Comparison of ENCODE assay signal across 8 mouse cellular contexts in the genomic region with DNA sequence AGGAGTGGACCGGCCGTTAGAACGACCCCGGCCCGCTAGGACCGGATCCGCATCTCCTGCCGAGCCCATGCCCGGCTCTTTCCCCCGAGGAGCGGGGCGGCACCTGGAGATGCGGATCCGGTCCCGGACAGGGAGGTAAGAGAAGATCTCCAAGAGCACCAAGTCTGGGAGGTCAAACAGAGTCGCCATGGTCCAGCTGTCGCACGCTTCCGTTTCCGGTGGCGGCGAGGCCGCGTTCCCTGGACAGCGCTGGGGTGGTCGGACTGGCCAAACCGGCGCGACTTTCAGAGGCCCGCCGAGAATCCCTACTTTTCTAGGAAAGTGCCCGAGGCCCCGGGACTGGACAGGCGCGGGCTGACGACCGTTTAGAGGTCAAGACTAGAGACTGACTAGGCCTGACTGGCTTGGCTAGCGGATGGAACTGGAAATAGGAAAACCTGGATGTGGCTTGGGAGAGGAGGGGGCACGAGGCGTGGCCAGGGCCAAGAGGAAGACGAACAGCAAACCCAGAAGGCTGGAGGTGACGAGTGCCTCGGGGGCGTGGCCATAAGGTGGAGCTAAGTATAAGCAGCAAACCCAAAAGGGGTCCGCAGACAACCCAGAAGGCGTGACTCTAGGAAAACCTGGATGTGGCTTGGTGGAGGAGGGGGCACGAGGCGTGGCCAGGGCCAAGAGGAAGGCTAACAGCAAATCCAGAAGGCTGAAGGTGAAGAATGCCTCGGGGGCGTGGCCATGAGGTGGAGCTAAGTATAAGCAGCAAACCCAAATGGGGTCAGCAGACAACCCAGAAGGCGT. TPM values are rescaled to one million over a fixed set of nuclear protein-coding genes. Genes with fewer than 3 reads are reported as not detected.
DNase-seq lines count a peak whose midpoint lies in the region.

Ubl5 (plus strand) TSS at position 778 of the 795 bp plus-strand sequence.

- H3K4me1 ChIP-seq in forebrain, embryonic 10.5 days = peaks cover 45% of the 10 kb centered on the region

- H3K4me3 ChIP-seq in forebrain, embryonic 10.5 days = peak within 1 kb of the TSS; percentile 86

- H3K27me3 ChIP-seq in forebrain, embryonic 10.5 days (ENCODE audit: poor library complexity, severe bottlenecking) = no peaks in the 10 kb centered on the region

- intact Hi-C loops in heart, postnatal 14 days (cut with DNase I) = loop anchor here (10.0 kb wide), 1 partner anchor 177 kb away; the partner anchor contains the start of gene Zfp26

- H3K36me3 ChIP-seq in forebrain, embryonic 10.5 days (replicated peaks) = peaks cover 36% of the 10 kb centered on the region

- WGBS in forebrain, embryonic 10.5 days = under 1% methylated on average over 51 of the region's 51 CpGs

- peak within 1 kb of the TSS; percentile 91 for H3K27ac ChIP-seq in forebrain, embryonic 10.5 days

- no peaks in the 10 kb centered on the region for H3K9me3 ChIP-seq in forebrain, embryonic 10.5 days

- DNase-seq in MN1 (ENCODE audit: low spot score) = peak; percentile 94
- peak; percentile 63 to 71 for DNase-seq in adrenal gland, postnatal 4 days (ENCODE audit: low spot score in 2 of 2)
- peak; percentile 95 for DNase-seq in forebrain, embryonic 10.5 days (ENCODE audit: extremely low spot score, low spot score)
- peak; percentile 80 to 87 for DNase-seq in heart, postnatal 14 days
- peak; percentile 96 to 98 for DNase-seq in kidney, postnatal 4 days
- peak; percentile 96 for DNase-seq in lung, postnatal 10 days
- DNase-seq in ovary, postnatal 14 days (ENCODE audit: low spot score) = peak; percentile 61
- DNase-seq in yolk sac, embryonic 10.5 days (ENCODE audit: low spot score) = peak; percentile 99

RNA-seq across cellular contexts. Expression of gene Ubl5, which starts in this region (rescaled TPM):
- 100 to 1,000 TPM; 271 to 275 TPM for total RNA-seq in adrenal gland, postnatal 4 days (2021)
- 356 and 383 TPM in 2 replicates for polyA plus RNA-seq in forebrain, embryonic 10.5 days (2016; fragmentation: Nextera tagmentation; extraction: Ambion mirVana)
- total RNA-seq in heart, postnatal 14 days (2021) = 100 to 1,000 TPM; 226 to 229 TPM

Comparison
In these comparisons a context has a peak if more than half of its experiments do, and no peak if none do; other contexts are left out.
1. Peak in every context shown above with its lines: DNase-seq, H3K4me3 ChIP-seq and H3K27ac ChIP-seq.